Mouse (Mus musculus) kidney, postnatal 0 days (tissue): ENCODE data around the gene Gsx2. TPM values are rescaled to one million over a fixed set of nuclear protein-coding genes. Genes with fewer than 3 reads are reported as not detected.

ENCODE experiments used
- ATAC-seq: fragments of 200-750 bp; cut with Nextera tagmentation; replicated peaks from 2 replicates; pipeline ENCODE4 v1.8.0; 2017; ENCODE audit warnings: low read depth, moderate number of reproducible peaks, moderate TSS enrichment, moderate library complexity; ENCODE audit not compliant: low FRiP score
- DNase-seq: peaks from one replicate; pipeline ENCODE4 v3.0.0-alpha.2; 2016; ENCODE audit warnings: low spot score
- H3K27ac ChIP-seq: fragments of 300-500 bp; sonication (generic); 2 replicates; pipeline ENCODE4 v1.5.1; 2014; ENCODE audit warnings: mild to moderate bottlenecking
- H3K27me3 ChIP-seq: fragments of 300-500 bp; sonication (generic); 2 replicates; pipeline ENCODE4 v1.6.1; 2014; ENCODE audit warnings: low read length, mixed read lengths; ENCODE audit not compliant: insufficient read depth
- H3K36me3 ChIP-seq: fragments of 300-500 bp; sonication (generic); 2 replicates; pipeline ENCODE4 v1.6.1; 2014; ENCODE audit warnings: low read length, mixed read lengths; ENCODE audit not compliant: insufficient read depth
- H3K4me1 ChIP-seq: fragments of 300-500 bp; sonication (generic); replicated peaks from 2 replicates; pipeline ENCODE4 v1.6.1; 2014; ENCODE audit warnings: antibody characterized with exemption, low read length, mixed read lengths; ENCODE audit not compliant: insufficient read depth
- H3K4me2 ChIP-seq: fragments of 300-500 bp; sonication (generic); 2 replicates; pipeline ENCODE4 v1.6.1; 2014; ENCODE audit warnings: mild to moderate bottlenecking, low read length, moderate library complexity, mixed read lengths
- H3K4me3 ChIP-seq: fragments of 300-500 bp; sonication (generic); replicated peaks from 2 replicates; pipeline ENCODE4 v1.5.1; 2014; ENCODE audit warnings: low read depth, low read length
- H3K9ac ChIP-seq: fragments of 300-500 bp; sonication (generic); 2 replicates; pipeline ENCODE4 v1.6.1; 2014; ENCODE audit warnings: low read depth, low read length
- H3K9me3 ChIP-seq: fragments of 300-500 bp; sonication (generic); replicated peaks from 2 replicates; pipeline ENCODE4 v1.6.1; 2016; ENCODE audit warnings: low read length, inconsistent platforms, mixed read lengths
- CTCF ChIP-seq: IDR thresholded peaks from 2 replicates; pipeline ENCODE4 v1.5.1; 2016; ENCODE audit warnings: antibody characterized with exemption, low read depth, mild to moderate bottlenecking, moderate library complexity
- WGBS: fragments of 180-500 bp; shearing (Covaris S2); extraction: QIAGEN DNeasy Blood & Tissue Kit; methylation state at CpG from one replicate; pipeline ENCODE4 v1.1.7; 2014; 5-methylcytosine and 5-hydroxymethylcytosine counted together
- polyA plus RNA-seq: library from polyadenylated mRNA; unstranded; fragments of >200 nt; fragmentation: Nextera tagmentation; extraction: Ambion mirVana; gene quantifications from 2 replicates; pipeline ENCODE4 v1.2.1, GENCODE M21; 2015

The Gsx2 gene
- polyA plus RNA-seq, 1 experiment from 2014 or later = not detected

DNA sequence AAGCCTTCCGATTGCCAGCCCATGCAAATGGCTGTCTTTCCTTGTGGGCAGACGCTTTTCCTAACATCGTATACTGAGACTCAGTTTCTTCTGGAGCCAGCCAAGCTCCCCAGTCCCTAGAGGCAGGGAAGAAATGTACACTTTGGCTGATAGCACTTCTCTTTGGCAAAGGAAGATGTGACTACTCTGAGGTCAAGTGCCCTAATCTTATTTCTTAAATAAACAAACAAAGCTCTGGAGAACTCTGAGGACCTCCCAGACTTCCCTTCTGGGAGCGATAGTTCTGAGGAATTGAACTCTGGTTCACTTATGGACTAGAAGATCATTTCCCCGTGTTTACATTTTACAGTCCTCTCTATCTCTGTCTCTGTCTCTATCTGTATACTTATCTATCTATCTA lies 34.0 kb downstream of the Gsx2 start:
- ATAC-seq (no peak), DNase-seq (peak; percentile 38)
- H3K4me1 ChIP-seq = no peaks in the 10 kb centered on the region
- H3K27me3 ChIP-seq = no peaks in the 10 kb centered on the region
- no peaks in the 10 kb centered on the region for H3K9me3 ChIP-seq
- WGBS = 24% methylated on average over 5 of the region's 5 CpGs
- H3K4me3 ChIP-seq = no peak overlapping the region
- no peak overlapping the region for H3K27ac ChIP-seq
- 0 out of 2 replicates have a peak, but pooled peaks have one; percentile 2 for TF ChIP-seq CTCF
- no peaks in the 10 kb centered on the region for H3K36me3 ChIP-seq
- no peak overlapping the region for H3K4me2 ChIP-seq
- no peak overlapping the region for H3K9ac ChIP-seq

DNA sequence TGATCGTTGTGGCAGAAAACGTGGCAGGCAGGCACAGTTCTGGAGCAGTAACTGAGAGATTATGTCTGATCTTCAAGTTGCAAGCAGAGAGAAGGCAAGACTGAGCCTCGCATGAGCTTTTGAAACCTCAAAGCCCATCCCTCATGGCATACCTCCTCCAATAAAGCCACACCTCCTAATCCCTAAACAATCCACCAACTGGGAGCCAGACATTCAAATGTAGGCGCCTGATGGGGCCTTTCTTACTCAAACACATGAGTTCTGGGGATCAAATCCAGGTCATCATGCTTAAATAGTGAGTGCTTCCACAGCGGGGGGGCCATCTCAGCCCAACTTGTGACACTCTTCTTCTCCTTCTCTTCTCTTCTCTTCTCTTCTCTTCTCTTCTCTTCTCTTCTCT lies 36.4 kb downstream of the Gsx2 start:
- no peak for ATAC-seq
- WGBS = 53% methylated on average over 5 of the region's 5 CpGs

DNA sequence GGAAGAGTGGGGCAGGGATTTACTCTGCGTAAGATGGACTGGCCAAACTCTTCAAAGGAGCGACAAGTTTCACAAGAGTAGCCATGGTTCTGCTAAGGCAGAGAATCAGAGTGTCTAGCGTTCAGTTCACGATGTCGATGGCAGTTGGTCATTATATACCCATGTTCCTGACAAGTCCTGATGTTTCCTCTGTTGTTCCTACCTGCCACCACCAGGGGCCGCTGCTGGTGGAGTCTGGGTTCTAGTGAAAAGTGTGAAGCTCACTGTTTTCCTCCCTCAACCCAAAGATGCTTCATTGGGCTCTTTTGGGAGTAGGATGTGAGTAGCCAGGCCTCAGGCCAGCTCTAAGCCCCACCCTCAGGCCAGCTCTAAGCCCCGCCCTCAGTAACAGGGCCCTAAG lies 43.4 kb downstream of the Gsx2 start:
- Histone ChIP-seq H3K9ac (no peak overlapping the region), H3K4me3 (no peak overlapping the region), H3K36me3 (no peaks in the 10 kb centered on the region), H3K4me2 (no peak overlapping the region), H3K9me3 (no peaks in the 10 kb centered on the region), H3K4me1 (no peaks in the 10 kb centered on the region), H3K27ac (no peak overlapping the region), H3K27me3 (no peaks in the 10 kb centered on the region)
- 66% methylated on average over 7 of the region's 7 CpGs for WGBS
- no peak for ATAC-seq
- peak; percentile 42; the same call in 1 of the 2 replicates for TF ChIP-seq CTCF
- DNase-seq = no peak

More for the DNA sequence above, 36.4 kb downstream of the Gsx2 start:
- Histone ChIP-seq H3K27me3 (no peaks in the 10 kb centered on the region), H3K9me3 (no peaks in the 10 kb centered on the region), H3K9ac (no peak overlapping the region), H3K36me3 (no peaks in the 10 kb centered on the region), H3K4me2 (no peak overlapping the region), H3K27ac (no peak overlapping the region), H3K4me3 (no peak overlapping the region), H3K4me1 (no peaks in the 10 kb centered on the region)
- TF ChIP-seq CTCF = no peak
- no peak for DNase-seq

DNA sequence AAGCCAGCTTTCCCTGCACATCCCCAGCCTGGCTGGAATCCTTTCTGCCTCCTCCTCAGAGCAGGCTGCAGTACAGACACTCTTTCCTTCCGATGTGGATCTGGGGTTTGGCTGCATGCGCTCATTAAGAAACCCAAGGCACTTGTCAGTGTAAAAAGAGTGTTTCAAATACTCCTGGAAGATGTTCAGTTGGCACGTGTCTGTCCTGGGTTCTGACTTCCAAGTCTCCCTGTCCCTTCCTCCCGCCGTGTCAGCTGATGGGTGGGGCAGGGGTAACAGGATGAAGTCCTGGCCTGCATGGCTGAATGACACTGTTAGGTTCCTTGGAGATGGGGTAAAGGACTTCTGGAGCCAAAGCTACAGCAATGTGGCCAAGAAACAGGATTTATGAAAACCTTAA lies 46.2 kb downstream of the Gsx2 start:
- no peaks in the 10 kb centered on the region for H3K4me1 ChIP-seq
- 46% methylated on average over 5 of the region's 5 CpGs for WGBS
- no peaks in the 10 kb centered on the region for H3K9me3 ChIP-seq
- H3K27me3 ChIP-seq = no peaks in the 10 kb centered on the region
- H3K36me3 ChIP-seq = no peaks in the 10 kb centered on the region
- no peak overlapping the region for H3K9ac ChIP-seq
- DNase-seq = no peak
- ATAC-seq = no peak
- no peak for TF ChIP-seq CTCF
- no peak overlapping the region for H3K27ac ChIP-seq
- H3K4me3 ChIP-seq = no peak overlapping the region
- no peak overlapping the region for H3K4me2 ChIP-seq

Other genes with a start within 250 kb of the Gsx2 start
- 43.3 and 51.3 TPM in 2 replicates for gene Chic2, start 30.8 kb upstream of the Gsx2 start, polyA plus RNA-seq
- 23.4 and 23.8 TPM in 2 replicates for gene Pdgfra, start 76.7 kb downstream of the Gsx2 start, polyA plus RNA-seq